In genomic region chr19:10569627-10570026, GRCm38 (mm10) we compare ENCODE assay signal across 26 mouse cellular contexts. TPM values are rescaled to one million over a fixed set of nuclear protein-coding genes. Genes with fewer than 3 reads are reported as not detected.
A peak's percentile ranks its signal among the peaks of the same experiment; 100 is the strongest.
DNase-seq lines count a peak whose midpoint lies in the region; ATAC-seq and TF ChIP-seq lines count a peak whose summit lies in the region.
"Had no signal": no experiment of that assay in that cellular context is flagged by ENCODE, and none has a peak within 500 bp of the region (broad histone marks: within the 10 kb centered on the region; RNA-seq: fewer than 3 reads in every experiment).

No protein-coding gene starts in this region.

- DNase-seq in 3T3-L1 (ENCODE audit: low read depth, low spot score) (peak; percentile 78), 416B (ENCODE audit: low read depth) (peak; percentile 39), NIH3T3 (ENCODE audit: low read depth) (peak; percentile 42)
- DNase-seq in frontal cortex, postnatal 10 days (ENCODE audit: low spot score in 2 of 2), result no peak
- DNase-seq: adrenal gland, adult 8-10 months; adrenal gland, postnatal 14 days; adrenal gland, postnatal 36 days; cerebellum, adult 11-12 months; cerebellum, adult 2 months; cerebellum, adult 9-10 months; cerebellum, postnatal 10 days; cerebellum, postnatal 25 days; forebrain, postnatal 0 days had no signal

- ATAC-seq in intestine, postnatal 0 days, result peak; percentile 33; the same call in 1 of the 2 replicates
- ATAC-seq in intestine, embryonic 15.5 days, result no peak
- no peak for ATAC-seq in forebrain, embryonic 15.5 days (replicated peaks)
- no peak for ATAC-seq in granulocyte monocyte progenitor cell, adult 5-6 weeks (replicated peaks; ENCODE audit: poor library complexity, severe bottlenecking)
- ATAC-seq: CD4-positive, CD25-positive, alpha-beta regulatory T cell, adult 4 months; forebrain, embryonic 14.5 days; forebrain, postnatal 0 days had no signal

- peaks cover 25% of the 10 kb centered on the region for H3K36me3 ChIP-seq in intestine, postnatal 0 days (ENCODE audit: control insufficient read depth, insufficient read depth)
- peaks cover 5% of the 10 kb centered on the region; the same call in 1 of the 2 replicates for H3K36me3 ChIP-seq in intestine, embryonic 15.5 days
- H3K36me3 ChIP-seq in forebrain, embryonic 15.5 days, result peaks cover 47% of the 10 kb centered on the region

- TF ChIP-seq CTCF in intestine, postnatal 0 days (IDR thresholded peaks at IDR 0.05; ENCODE audit: low read depth), result no peak

- 91% methylated on average over 6 of the region's 6 CpGs for WGBS in intestine, postnatal 0 days
- 93% methylated on average over 6 of the region's 6 CpGs for WGBS in intestine, embryonic 15.5 days
- 95% methylated on average over 6 of the region's 6 CpGs for WGBS in forebrain, embryonic 15.5 days

- no peaks in the 10 kb centered on the region for H3K4me1 ChIP-seq in intestine, postnatal 0 days (replicated peaks; ENCODE audit: control insufficient read depth, insufficient read depth, low read length)
- H3K4me1 ChIP-seq in intestine, embryonic 15.5 days (replicated peaks), result no peaks in the 10 kb centered on the region
- no peaks in the 10 kb centered on the region for H3K4me1 ChIP-seq in forebrain, embryonic 15.5 days
- H3K4me1 ChIP-seq: embryonic facial prominence, embryonic 10.5 days; embryonic facial prominence, embryonic 12.5 days; forebrain, embryonic 10.5 days; forebrain, embryonic 12.5 days had no signal

- H3K9me3 ChIP-seq in intestine, postnatal 0 days (ENCODE audit: control insufficient read depth), result no peaks in the 10 kb centered on the region
- H3K9me3 ChIP-seq in intestine, embryonic 15.5 days, result no peaks in the 10 kb centered on the region
- H3K9me3 ChIP-seq in forebrain, embryonic 15.5 days, result no peaks in the 10 kb centered on the region
- H3K9me3 ChIP-seq: embryonic facial prominence, embryonic 10.5 days; embryonic facial prominence, embryonic 12.5 days; forebrain, embryonic 10.5 days; forebrain, embryonic 12.5 days; G1E had no signal

- H3K4me3 ChIP-seq in intestine, postnatal 0 days (ENCODE audit: low read depth, low read length), result no peak overlapping the region
- no peak overlapping the region for H3K4me3 ChIP-seq in intestine, embryonic 15.5 days (replicated peaks)
- no peak overlapping the region for H3K4me3 ChIP-seq in forebrain, embryonic 15.5 days
- H3K4me3 ChIP-seq: embryonic facial prominence, embryonic 10.5 days; embryonic facial prominence, embryonic 12.5 days; erythroblast, embryonic 14.5 days; forebrain, embryonic 10.5 days; forebrain, embryonic 12.5 days had no signal

- H3K27me3 ChIP-seq in intestine, postnatal 0 days (replicated peaks; ENCODE audit: control insufficient read depth, insufficient read depth, low read length), result no peaks in the 10 kb centered on the region
- no peaks in the 10 kb centered on the region for H3K27me3 ChIP-seq in intestine, embryonic 15.5 days (replicated peaks)
- H3K27me3 ChIP-seq in forebrain, embryonic 15.5 days, result no peaks in the 10 kb centered on the region
- H3K27me3 ChIP-seq: CH12.LX; embryonic facial prominence, embryonic 12.5 days; forebrain, embryonic 12.5 days had no signal

- no peak overlapping the region for H3K9ac ChIP-seq in intestine, postnatal 0 days (ENCODE audit: low read depth, low read length)
- no peak overlapping the region for H3K9ac ChIP-seq in intestine, embryonic 15.5 days
- H3K9ac ChIP-seq in forebrain, embryonic 15.5 days (replicated peaks), result no peak overlapping the region
- H3K9ac ChIP-seq: embryonic facial prominence, embryonic 12.5 days; forebrain, embryonic 12.5 days; forebrain, postnatal 0 days had no signal

- no peak overlapping the region for H3K27ac ChIP-seq in intestine, postnatal 0 days (ENCODE audit: low read depth, low read length)
- H3K27ac ChIP-seq in intestine, embryonic 15.5 days, result no peak overlapping the region
- H3K27ac ChIP-seq in forebrain, embryonic 15.5 days (replicated peaks), result no peak overlapping the region
- H3K27ac ChIP-seq: embryonic facial prominence, embryonic 10.5 days; embryonic facial prominence, embryonic 12.5 days; forebrain, embryonic 10.5 days; forebrain, embryonic 12.5 days had no signal

- H3K4me2 ChIP-seq in intestine, postnatal 0 days (replicated peaks; ENCODE audit: low read depth), result no peak overlapping the region
- no peak overlapping the region for H3K4me2 ChIP-seq in intestine, embryonic 15.5 days (replicated peaks)
- H3K4me2 ChIP-seq in forebrain, embryonic 15.5 days (replicated peaks), result no peak overlapping the region
- H3K4me2 ChIP-seq: embryonic facial prominence, embryonic 12.5 days; forebrain, embryonic 12.5 days had no signal

RNA-seq across cellular contexts. Expression of gene Cyb561a3, which starts 7.3 kb away (rescaled TPM):
- 23.2 and 24.3 TPM in 2 replicates for polyA plus RNA-seq in intestine, postnatal 0 days (2015; fragmentation: Nextera tagmentation; extraction: Ambion mirVana)
- polyA plus RNA-seq in intestine, embryonic 15.5 days (2015; fragmentation: Nextera tagmentation; extraction: Ambion mirVana), result 17.0 and 19.2 TPM in 2 replicates
- polyA plus RNA-seq in forebrain, embryonic 15.5 days (2015; fragmentation: Nextera tagmentation; extraction: Ambion mirVana), result 18.8 and 21.3 TPM in 2 replicates
- total RNA-seq in granulocyte monocyte progenitor cell, adult 5-6 weeks (2014; fragmentation: Nextera tagmentation), result 35.1 and 39.7 TPM in 2 replicates
- 21.7 and 31.3 TPM in 2 replicates for total RNA-seq in granulocyte monocyte progenitor cell, adult 5-6 weeks (2017)

RNA-seq across cellular contexts. Expression of gene Tmem138, which starts 7.5 kb away (rescaled TPM):
- 10.7 and 10.8 TPM in 2 replicates for polyA plus RNA-seq in intestine, postnatal 0 days (2015; fragmentation: Nextera tagmentation; extraction: Ambion mirVana)
- 26.8 and 28.5 TPM in 2 replicates for polyA plus RNA-seq in intestine, embryonic 15.5 days (2015; fragmentation: Nextera tagmentation; extraction: Ambion mirVana)
- polyA plus RNA-seq in forebrain, embryonic 15.5 days (2015; fragmentation: Nextera tagmentation; extraction: Ambion mirVana), result 39.0 and 40.5 TPM in 2 replicates
- total RNA-seq in granulocyte monocyte progenitor cell, adult 5-6 weeks (2014; fragmentation: Nextera tagmentation), result 24.4 and 28.6 TPM in 2 replicates
- 5.8 and 8.1 TPM in 2 replicates for total RNA-seq in granulocyte monocyte progenitor cell, adult 5-6 weeks (2017)

RNA-seq across cellular contexts. Expression of gene Tmem216, which starts 13.6 kb away (rescaled TPM):
- polyA plus RNA-seq in intestine, postnatal 0 days (2015; fragmentation: Nextera tagmentation; extraction: Ambion mirVana), result 11.0 and 12.2 TPM in 2 replicates
- 34.5 and 34.9 TPM in 2 replicates for polyA plus RNA-seq in intestine, embryonic 15.5 days (2015; fragmentation: Nextera tagmentation; extraction: Ambion mirVana)
- polyA plus RNA-seq in forebrain, embryonic 15.5 days (2015; fragmentation: Nextera tagmentation; extraction: Ambion mirVana), result 43.3 and 47.8 TPM in 2 replicates
- 30.4 and 39.5 TPM in 2 replicates for total RNA-seq in granulocyte monocyte progenitor cell, adult 5-6 weeks (2014; fragmentation: Nextera tagmentation)
- 19.9 and 27.1 TPM in 2 replicates for total RNA-seq in granulocyte monocyte progenitor cell, adult 5-6 weeks (2017)

RNA-seq across cellular contexts. Expression of gene Ddb1, which starts 35.5 kb away (rescaled TPM):
- 97.9 and 100 TPM in 2 replicates for polyA plus RNA-seq in intestine, postnatal 0 days (2015; fragmentation: Nextera tagmentation; extraction: Ambion mirVana)
- polyA plus RNA-seq in intestine, embryonic 15.5 days (2015; fragmentation: Nextera tagmentation; extraction: Ambion mirVana), result 278 and 283 TPM in 2 replicates
- 264 and 270 TPM in 2 replicates for polyA plus RNA-seq in forebrain, embryonic 15.5 days (2015; fragmentation: Nextera tagmentation; extraction: Ambion mirVana)
- total RNA-seq in granulocyte monocyte progenitor cell, adult 5-6 weeks (2014; fragmentation: Nextera tagmentation), result 174 and 186 TPM in 2 replicates
- total RNA-seq in granulocyte monocyte progenitor cell, adult 5-6 weeks (2017), result 345 and 427 TPM in 2 replicates

RNA-seq across cellular contexts. Expression of gene Tkfc, which starts 35.8 kb away (rescaled TPM):
- polyA plus RNA-seq in intestine, postnatal 0 days (2015; fragmentation: Nextera tagmentation; extraction: Ambion mirVana), result 76.4 and 83.9 TPM in 2 replicates
- polyA plus RNA-seq in intestine, embryonic 15.5 days (2015; fragmentation: Nextera tagmentation; extraction: Ambion mirVana), result 36.3 and 45.5 TPM in 2 replicates
- polyA plus RNA-seq in forebrain, embryonic 15.5 days (2015; fragmentation: Nextera tagmentation; extraction: Ambion mirVana), result 23.8 and 24.0 TPM in 2 replicates
- total RNA-seq in granulocyte monocyte progenitor cell, adult 5-6 weeks (2014; fragmentation: Nextera tagmentation), result 12.8 and 13.0 TPM in 2 replicates
- 5.0 and 7.1 TPM in 2 replicates for total RNA-seq in granulocyte monocyte progenitor cell, adult 5-6 weeks (2017)

Comparison
In these comparisons a context has a peak if more than half of its experiments do, and no peak if none do; other contexts are left out.
1. DNase-seq: peak in 3T3-L1 (single experiment), 416B (single experiment) and NIH3T3 (single experiment); none in frontal cortex, postnatal 10 days (0 of 2).